Mouse (Mus musculus) hindbrain, embryonic 11.5 days (tissue): Measurements from ENCODE around the gene Ncaph. TPM values are rescaled to one million over a fixed set of nuclear protein-coding genes. Genes with fewer than 3 reads are reported as not detected.

ENCODE experiments used
- ATAC-seq: fragments of 200-750 bp; cut with Nextera tagmentation; 2 replicates; pipeline ENCODE4 v1.8.0; 2017; ENCODE audit warnings: mild to moderate bottlenecking, moderate TSS enrichment, moderate library complexity; ENCODE audit not compliant: low FRiP score
- DNase-seq: peaks from one replicate; pipeline ENCODE4 v3.0.0-alpha.2; 2015; ENCODE audit warnings: low spot score
- H3K27ac ChIP-seq: fragments of 300-500 bp; sonication (generic); 2 replicates; pipeline ENCODE4 v1.5.1; 2014; ENCODE audit warnings: mild to moderate bottlenecking, low read depth, low read length
- H3K27me3 ChIP-seq: fragments of 300-500 bp; sonication (generic); 2 replicates; pipeline ENCODE4 v1.6.1; 2014; ENCODE audit warnings: mild to moderate bottlenecking, low read length, moderate library complexity, mixed read lengths; ENCODE audit not compliant: control insufficient read depth, insufficient read depth
- H3K36me3 ChIP-seq: fragments of 300-500 bp; sonication (generic); 2 replicates; pipeline ENCODE4 v1.6.1; 2014; ENCODE audit warnings: mild to moderate bottlenecking, low read length, moderate library complexity, mixed read lengths; ENCODE audit not compliant: control insufficient read depth, insufficient read depth
- H3K4me1 ChIP-seq: fragments of 300-500 bp; sonication (generic); replicated peaks from 2 replicates; pipeline ENCODE4 v1.6.1; 2014; ENCODE audit warnings: low read length, mixed read lengths; ENCODE audit not compliant: control insufficient read depth, insufficient read depth
- H3K4me2 ChIP-seq: fragments of 300-500 bp; sonication (generic); replicated peaks from 2 replicates; pipeline ENCODE4 v1.6.1; 2014; ENCODE audit warnings: mild to moderate bottlenecking, low read depth, low read length
- H3K4me3 ChIP-seq: fragments of 300-500 bp; sonication (generic); 2 replicates; pipeline ENCODE4 v1.5.1; 2014; ENCODE audit warnings: low read depth, low read length
- H3K9ac ChIP-seq: fragments of 300-500 bp; sonication (generic); 2 replicates; pipeline ENCODE4 v1.6.1; 2014; ENCODE audit warnings: low read depth, low read length
- H3K9me3 ChIP-seq: fragments of 300-500 bp; sonication (generic); 2 replicates; pipeline ENCODE4 v1.6.1; 2016; ENCODE audit warnings: low read length; ENCODE audit not compliant: control insufficient read depth
- WGBS: fragments of 180-500 bp; shearing (Covaris S2); extraction: QIAGEN DNeasy Blood & Tissue Kit; methylation state at CpG from one replicate; pipeline ENCODE4 v1.1.7; 2014; 5-methylcytosine and 5-hydroxymethylcytosine counted together
- polyA plus RNA-seq: library from polyadenylated mRNA; unstranded; fragments of >200 nt; fragmentation: Nextera tagmentation; extraction: Ambion mirVana; gene quantifications from 2 replicates; pipeline ENCODE4 v1.2.1, GENCODE M21; 2014

Gene Ncaph
- polyA plus RNA-seq, 1 experiment from 2014 or later: 86.8 TPM

GRCm38 (mm10) chr2:127074116-127074515 is 59.6 kb downstream of the Ncaph start:
- Histone ChIP-seq H3K9me3 (no peaks in the 10 kb centered on the region), H3K4me1 (no peaks in the 10 kb centered on the region), H3K27me3 (no peaks in the 10 kb centered on the region), H3K27ac (no peak overlapping the region), H3K4me2 (no peak overlapping the region), H3K9ac (no peak overlapping the region), H3K36me3 (no peaks in the 10 kb centered on the region), H3K4me3 (no peak overlapping the region)
- DNase-seq (no peak), ATAC-seq (no peak)
- WGBS: 94% methylated on average over 2 of the region's 2 CpGs

GRCm38 (mm10) chr2:127070879-127071278 is 62.9 kb downstream of the Ncaph start:
- H3K36me3 ChIP-seq: no peaks in the 10 kb centered on the region
- no peaks in the 10 kb centered on the region for H3K9me3 ChIP-seq
- 0 out of 2 replicates have a peak overlapping the region, but pooled peaks have one; percentile 30 for H3K27ac ChIP-seq
- DNase-seq (no peak), ATAC-seq (peak; percentile 77)
- WGBS: 13% methylated on average over 7 of the region's 9 CpGs
- peak overlapping the region; percentile 59 for H3K4me3 ChIP-seq
- H3K4me1 ChIP-seq: no peaks in the 10 kb centered on the region
- peak overlapping the region; percentile 51 for H3K4me2 ChIP-seq
- H3K9ac ChIP-seq: peak overlapping the region; percentile 74
- no peaks in the 10 kb centered on the region for H3K27me3 ChIP-seq

DNA sequence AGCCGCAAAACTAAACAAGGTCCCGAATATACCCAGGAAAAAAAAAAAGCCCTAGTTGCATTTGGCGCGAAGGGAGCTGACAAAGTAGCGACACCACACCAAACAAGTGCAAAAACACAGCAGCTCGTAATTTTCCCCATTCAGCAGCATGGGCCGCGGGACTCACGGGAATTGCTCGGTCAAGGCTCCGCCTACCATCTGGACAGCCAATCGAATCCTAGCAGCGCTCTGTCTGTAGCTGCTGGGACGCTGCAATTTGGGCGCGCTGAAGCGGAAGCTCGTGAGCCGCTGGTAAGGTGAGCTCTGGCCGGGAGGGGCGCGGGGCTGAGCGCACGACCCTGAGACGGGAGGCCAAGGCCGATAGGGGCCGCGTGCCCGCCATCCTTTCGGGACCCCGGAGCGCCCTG is 63.3 kb downstream of the Ncaph start, which contains the start of gene Blvra:
Blvra (plus strand) TSS at position 231 of the 407 bp plus-strand sequence.
- ATAC-seq: peak; percentile 99
- Histone ChIP-seq H3K4me3 (peak within 1 kb of the TSS; percentile 59), H3K4me1 (no peaks in the 10 kb centered on the region), H3K27me3 (no peaks in the 10 kb centered on the region), H3K9me3 (no peaks in the 10 kb centered on the region), H3K4me2 (peak within 1 kb of the TSS; percentile 51), H3K9ac (peak within 1 kb of the TSS; percentile 74), H3K36me3 (no peaks in the 10 kb centered on the region), H3K27ac (0 out of 2 replicates have a peak within 1 kb of the TSS, but pooled peaks have one; percentile 30)
- WGBS: under 1% methylated on average over 32 of the region's 32 CpGs
- peak; percentile 90 for DNase-seq

- WGBS: 15% methylated on average over 11 of the region's 11 CpGs
- Histone ChIP-seq H3K36me3 (no peaks in the 10 kb centered on the region), H3K27ac (no peak overlapping the region), H3K27me3 (no peaks in the 10 kb centered on the region), H3K4me2 (peak overlapping the region; percentile 51), H3K9ac (peak overlapping the region; percentile 2; the same call in 1 of the 2 replicates), H3K4me1 (no peaks in the 10 kb centered on the region), H3K4me3 (peak overlapping the region; percentile 59), H3K9me3 (no peaks in the 10 kb centered on the region)
- DNase-seq: no peak
- ATAC-seq: no peak
Observed at GRCm38 (mm10) chr2:127069781-127070434, 63.8 kb downstream of the Ncaph start.

DNA sequence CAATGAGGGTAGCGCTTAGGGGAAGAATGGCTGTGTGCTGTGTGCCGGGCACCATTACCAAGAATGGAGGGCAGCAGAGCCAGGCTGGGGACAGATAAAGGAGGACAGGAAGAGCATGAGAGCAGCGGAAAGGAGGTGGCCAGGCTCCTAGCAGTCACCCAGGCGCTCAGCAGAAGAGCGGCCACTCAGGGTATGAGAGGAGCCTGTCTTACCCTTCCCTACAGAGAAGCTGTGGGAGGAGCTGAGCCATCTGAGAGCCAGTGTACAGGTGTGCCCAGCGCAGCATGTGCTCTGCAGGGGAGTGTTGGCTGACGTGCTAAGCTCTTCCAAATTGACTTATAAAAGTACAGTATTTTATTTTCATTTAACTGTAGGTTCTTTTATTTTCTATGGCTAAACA is 64.9 kb downstream of the Ncaph start:
- 82% methylated on average over 7 of the region's 7 CpGs for WGBS
- DNase-seq (no peak), ATAC-seq (no peak)
- Histone ChIP-seq H3K9me3 (no peaks in the 10 kb centered on the region), H3K4me2 (no peak overlapping the region), H3K27ac (no peak overlapping the region), H3K27me3 (no peaks in the 10 kb centered on the region), H3K4me3 (no peak overlapping the region), H3K4me1 (no peaks in the 10 kb centered on the region), H3K9ac (no peak overlapping the region), H3K36me3 (no peaks in the 10 kb centered on the region)

GRCm38 (mm10) chr2:127061471-127061870 is 72.3 kb downstream of the Ncaph start:
- Histone ChIP-seq H3K9me3 (no peaks in the 10 kb centered on the region), H3K4me3 (no peak overlapping the region), H3K36me3 (peaks cover 3% of the 10 kb centered on the region; the same call in 1 of the 2 replicates), H3K4me2 (no peak overlapping the region), H3K9ac (no peak overlapping the region), H3K4me1 (no peaks in the 10 kb centered on the region), H3K27ac (no peak overlapping the region), H3K27me3 (no peaks in the 10 kb centered on the region)
- no peak for DNase-seq
- no peak for ATAC-seq
- 92% methylated on average over 9 of the region's 9 CpGs for WGBS

Other genes with a start within 250 kb of the Ncaph start
- gene Sppl2a, start 200.7 kb downstream of the Ncaph start, polyA plus RNA-seq: 34.7 and 35.5 TPM in 2 replicates
- 11.1 and 11.3 TPM in 2 replicates for gene Ap4e1, start 125.2 kb downstream of the Ncaph start, polyA plus RNA-seq
- 23.5 and 24.1 TPM in 2 replicates for gene Blvra, start 63.3 kb downstream of the Ncaph start, polyA plus RNA-seq
- gene Itpripl1, start 9.5 kb upstream of the Ncaph start, polyA plus RNA-seq: 12.7 and 16.8 TPM in 2 replicates
- 2.7 and 3.0 TPM in 2 replicates for gene 1810024B03Rik, start 74.3 kb upstream of the Ncaph start, polyA plus RNA-seq
- gene Snrnp200, start 74.4 kb upstream of the Ncaph start, polyA plus RNA-seq: 91.6 and 93.3 TPM in 2 replicates
- 57.9 and 63.5 TPM in 2 replicates for gene Ciao1, start 113.9 kb upstream of the Ncaph start, polyA plus RNA-seq
- 21.7 and 26.2 TPM in 2 replicates for gene Tmem127, start 114.0 kb upstream of the Ncaph start, polyA plus RNA-seq
- 79.5 and 79.9 TPM in 2 replicates for gene Stard7, start 136.3 kb upstream of the Ncaph start, polyA plus RNA-seq
- 4.9 and 5.5 TPM in 2 replicates for gene Dusp2, start 202.2 kb upstream of the Ncaph start, polyA plus RNA-seq
- gene Astl, start 204.7 kb upstream of the Ncaph start, polyA plus RNA-seq: not detected in 2 replicates
- 2.7 and 3.5 TPM in 2 replicates for gene Adra2b, start 229.3 kb upstream of the Ncaph start, polyA plus RNA-seq